ENCODE assay signal across 8 mouse cellular contexts in genomic region chr14:30626756-30627742, GRCm38 (mm10). TPM values are rescaled to one million over a fixed set of nuclear protein-coding genes. Genes with fewer than 3 reads are reported as not detected.
DNase-seq lines count a peak whose midpoint lies in the region; ATAC-seq and TF ChIP-seq lines count a peak whose summit lies in the region.

No protein-coding gene starts in this region.

- no peak for ATAC-seq in heart, embryonic 11.5 days (replicated peaks; ENCODE audit: insufficient number of reproducible peaks, low FRiP score, low TSS enrichment)
- 0 out of 2 replicates have a peak, but pooled peaks have one; percentile 6 for ATAC-seq in hindbrain, embryonic 12.5 days (ENCODE audit: low FRiP score)
- no peak for ATAC-seq in midbrain, embryonic 13.5 days

- peaks cover 22% of the 10 kb centered on the region for H3K79me2 ChIP-seq in MEL (ENCODE audit: control insufficient read depth, insufficient read depth, low read length, poor library complexity)

- H3K4me2 ChIP-seq in heart, embryonic 11.5 days, result peak overlapping the region; percentile 87
- peak overlapping the region; percentile 65 for H3K4me2 ChIP-seq in hindbrain, embryonic 12.5 days (replicated peaks)
- H3K4me2 ChIP-seq in midbrain, embryonic 13.5 days (replicated peaks), result peak overlapping the region; percentile 68

- intact Hi-C loops in heart, postnatal 36 days (cut with DNase I), result no loop called here
- intact Hi-C loops in left cerebral cortex, postnatal 4 days (cut with DNase I), result no loop called here

- peak overlapping the region; percentile 76 for H3K4me3 ChIP-seq in heart, embryonic 11.5 days (ENCODE audit: low read depth, low read length)
- H3K4me3 ChIP-seq in MEL (ENCODE audit: control insufficient read depth in 1 of 2, insufficient read depth in 1 of 2, low read depth in 2 of 2, low read length in 2 of 2), result peak overlapping the region; percentile 84 to 87
- peak overlapping the region; percentile 65; the same call in 1 of the 2 replicates for H3K4me3 ChIP-seq in hindbrain, embryonic 12.5 days
- H3K4me3 ChIP-seq in midbrain, embryonic 13.5 days (replicated peaks), result peak overlapping the region; percentile 54; the same call in 1 of the 2 replicates

- H3K9me3 ChIP-seq in heart, embryonic 11.5 days (replicated peaks; ENCODE audit: control insufficient read depth, low read length), result no peaks in the 10 kb centered on the region
- H3K9me3 ChIP-seq in MEL (replicated peaks; ENCODE audit: insufficient read depth, low read length), result no peaks in the 10 kb centered on the region
- no peaks in the 10 kb centered on the region for H3K9me3 ChIP-seq in hindbrain, embryonic 12.5 days (replicated peaks)
- no peaks in the 10 kb centered on the region for H3K9me3 ChIP-seq in midbrain, embryonic 13.5 days

- TF ChIP-seq EP300 in MEL (IDR thresholded peaks at IDR 0.05; ENCODE audit: low read depth in 1 of 2, low read length in 2 of 2), result peak; percentile 53 to 87

- TF ChIP-seq POLR2A in MEL (IDR thresholded peaks at IDR 0.05; ENCODE audit: control insufficient read depth in 1 of 2, insufficient read depth in 1 of 2, low read depth in 1 of 2, low read length in 2 of 2, poor library complexity in 1 of 2), result no peak

- no peaks in the 10 kb centered on the region for H3K27me3 ChIP-seq in heart, embryonic 11.5 days (ENCODE audit: control insufficient read depth, insufficient read depth, low read length)
- H3K27me3 ChIP-seq in MEL (ENCODE audit: control insufficient read depth in 1 of 2, insufficient read depth in 2 of 2, low read length in 2 of 2), result no peaks in the 10 kb centered on the region
- peaks cover 19% of the 10 kb centered on the region for H3K27me3 ChIP-seq in hindbrain, embryonic 12.5 days
- H3K27me3 ChIP-seq in midbrain, embryonic 13.5 days, result peaks cover 25% of the 10 kb centered on the region

- WGBS in heart, embryonic 11.5 days (ENCODE audit: insufficient replicate concordance), result 59% methylated on average over 11 of the region's 12 CpGs
- 52% methylated on average over 12 of the region's 12 CpGs for WGBS in hindbrain, embryonic 12.5 days
- 55% methylated on average over 12 of the region's 12 CpGs for WGBS in midbrain, embryonic 13.5 days

- peak overlapping the region; percentile 78 for H3K9ac ChIP-seq in heart, embryonic 11.5 days (ENCODE audit: low read depth, low read length)
- peak overlapping the region; percentile 76 for H3K9ac ChIP-seq in MEL (ENCODE audit: control insufficient read depth, low read depth, low read length, poor library complexity, severe bottlenecking)
- H3K9ac ChIP-seq in hindbrain, embryonic 12.5 days, result peak overlapping the region; percentile 71; the same call in 1 of the 2 replicates
- no peak overlapping the region for H3K9ac ChIP-seq in midbrain, embryonic 13.5 days (replicated peaks)

- TF ChIP-seq RAD21 in MEL (IDR thresholded peaks at IDR 0.05; ENCODE audit: low read depth, low read length), result no peak

- no peak overlapping the region for H3K27ac ChIP-seq in heart, embryonic 11.5 days (ENCODE audit: low read depth, low read length)
- H3K27ac ChIP-seq in MEL (ENCODE audit: control insufficient read depth, low read depth, low read length), result peak overlapping the region; percentile 80
- H3K27ac ChIP-seq in hindbrain, embryonic 12.5 days, result no peak overlapping the region
- H3K27ac ChIP-seq in midbrain, embryonic 13.5 days, result no peak overlapping the region

- TF ChIP-seq CTCF in MEL (IDR thresholded peaks at IDR 0.05 in 2 of 3, conservative IDR thresholded peaks at IDR 0.05 in 1 of 3; ENCODE audit: control insufficient read depth in 1 of 3, insufficient read depth in 1 of 3, low read depth in 2 of 3, low read length in 3 of 3, poor library complexity in 1 of 3, severe bottlenecking in 1 of 3), result no peak; a peak in 1 of 6 replicates

- no peak for DNase-seq in heart, postnatal 36 days
- DNase-seq in MEL (ENCODE audit: low read depth, low spot score), result peak; percentile 92
- no peak for DNase-seq in right cerebral cortex, adult 2 months (ENCODE audit: low spot score in 2 of 2)
- DNase-seq in left cerebral cortex, postnatal 4 days, result no peak
- DNase-seq in lung, adult 18-20 months, result no peak

- H3K36me3 ChIP-seq in heart, embryonic 11.5 days (ENCODE audit: control insufficient read depth, insufficient read depth, low read length), result no peaks in the 10 kb centered on the region
- H3K36me3 ChIP-seq in MEL (ENCODE audit: control insufficient read depth in 1 of 2, insufficient read depth in 2 of 2, low read length in 2 of 2), result peaks cover 0 to 23% of the 10 kb centered on the region in 2 experiments; a peak in 2 of 4 replicates
- no peaks in the 10 kb centered on the region for H3K36me3 ChIP-seq in hindbrain, embryonic 12.5 days
- H3K36me3 ChIP-seq in midbrain, embryonic 13.5 days, result no peaks in the 10 kb centered on the region

- H3K4me1 ChIP-seq in heart, embryonic 11.5 days (ENCODE audit: control insufficient read depth, insufficient read depth, low read length), result peaks cover 17% of the 10 kb centered on the region
- H3K4me1 ChIP-seq in MEL (ENCODE audit: control insufficient read depth in 1 of 2, insufficient read depth in 2 of 2, low read length in 2 of 2), result peaks cover 19 to 42% of the 10 kb centered on the region in 2 experiments
- peaks cover 25% of the 10 kb centered on the region for H3K4me1 ChIP-seq in hindbrain, embryonic 12.5 days
- peaks cover 23% of the 10 kb centered on the region for H3K4me1 ChIP-seq in midbrain, embryonic 13.5 days (replicated peaks)

TF ChIP-seq in MEL, 35 proteins besides CTCF, POLR2A, EP300 and RAD21 (continues in another document):
- peak; percentile 19; the same call in 1 of the 2 replicates for TF ChIP-seq JUND (IDR thresholded peaks at IDR 0.05; ENCODE audit: low read depth, low read length)
- 0 out of 2 replicates have a peak, but pooled peaks have one; percentile 3 for TF ChIP-seq MAX (IDR thresholded peaks at IDR 0.05; ENCODE audit: low read length)
- TF ChIP-seq MEF2A (IDR thresholded peaks at IDR 0.05; ENCODE audit: extremely low read depth, insufficient replicate concordance, low read depth, low read length, poor library complexity, severe bottlenecking), result no peak
- TF ChIP-seq POLR2AphosphoS2 (IDR thresholded peaks at IDR 0.05; ENCODE audit: low read length), result no peak
- 0 out of 2 replicates have a peak, but pooled peaks have one; percentile 14 for TF ChIP-seq MXI1 (IDR thresholded peaks at IDR 0.05; ENCODE audit: low read depth, low read length)
- peak; percentile 46; the same call in 1 of the 2 replicates for TF ChIP-seq MYC (IDR thresholded peaks at IDR 0.05; ENCODE audit: low read depth, low read length)
- peak; percentile 90 for TF ChIP-seq ZNF384 (IDR thresholded peaks at IDR 0.05; ENCODE audit: low read depth, low read length)
- peak; percentile 73; the same call in 1 of the 2 replicates for TF ChIP-seq MAFK (IDR thresholded peaks at IDR 0.05; ENCODE audit: borderline replicate concordance, low read depth, low read length)
- peak; percentile 97 for TF ChIP-seq TBP (IDR thresholded peaks at IDR 0.05; ENCODE audit: low read depth, low read length)
- peak; percentile 73 for TF ChIP-seq MAZ (IDR thresholded peaks at IDR 0.05; ENCODE audit: low read depth, low read length)
- no peak for TF ChIP-seq TAL1 (IDR thresholded peaks at IDR 0.05; ENCODE audit: low read length)
- TF ChIP-seq POLR2AphosphoS5 (IDR thresholded peaks at IDR 0.05; ENCODE audit: borderline replicate concordance, low read depth, low read length), result no peak
- peak; percentile 35; the same call in 1 of the 2 replicates for TF ChIP-seq ETS1 (IDR thresholded peaks at IDR 0.05; ENCODE audit: low read depth, low read length)
- TF ChIP-seq SMC3 (IDR thresholded peaks at IDR 0.05; ENCODE audit: low read depth, low read length), result no peak
- 0 out of 2 replicates have a peak, but pooled peaks have one; percentile 17 for TF ChIP-seq CHD1 (IDR thresholded peaks at IDR 0.05; ENCODE audit: low read depth, low read length)
- TF ChIP-seq USF1 (IDR thresholded peaks at IDR 0.05; ENCODE audit: low read depth, low read length), result no peak
- no peak; the same call in 1 of the 2 replicates for TF ChIP-seq ZKSCAN1 (IDR thresholded peaks at IDR 0.05; ENCODE audit: low read depth, low read length)
- TF ChIP-seq CHD2 (IDR thresholded peaks at IDR 0.05; ENCODE audit: low read length), result no peak
- TF ChIP-seq E2F4 (IDR thresholded peaks at IDR 0.05; ENCODE audit: borderline replicate concordance, low read depth, low read length), result no peak
- no peak for TF ChIP-seq TCF12 (IDR thresholded peaks at IDR 0.05; ENCODE audit: low read depth, low read length)
- peak; percentile 61 for TF ChIP-seq SIN3A (IDR thresholded peaks at IDR 0.05; ENCODE audit: low read length)
- no peak for TF ChIP-seq ZMIZ1 (IDR thresholded peaks at IDR 0.05; ENCODE audit: low read depth, low read length)
- TF ChIP-seq BHLHE40 (IDR thresholded peaks at IDR 0.05; ENCODE audit: borderline replicate concordance, low read depth, low read length), result no peak
- peak; percentile 72 for TF ChIP-seq RCOR1 (IDR thresholded peaks at IDR 0.05; ENCODE audit: low read depth, low read length)
- no peak for TF ChIP-seq ZC3H11A (IDR thresholded peaks at IDR 0.05; ENCODE audit: low read depth, low read length)
- TF ChIP-seq MYB (IDR thresholded peaks at IDR 0.05; ENCODE audit: low read depth, low read length), result no peak

RNA-seq across cellular contexts. Expression of gene Prkcd, which starts 1.0 kb away (rescaled TPM):
- polyA plus RNA-seq in heart, embryonic 11.5 days (2014; fragmentation: Nextera tagmentation; extraction: Ambion mirVana), result 25.5 and 28.1 TPM in 2 replicates
- total RNA-seq in heart, postnatal 36 days (2021), result 10 to 100 TPM; 10.5 to 14.3 TPM
- 33.9 and 37.4 TPM in 2 replicates for total RNA-seq in MEL (2012; rRNA removed)
- 10 to 100 TPM in 1 of 2 experiments, not detected in 1; 72.7 TPM for polyA plus RNA-seq in MEL (2012; ENCODE audit: insufficient read depth in 1 of 2, insufficient read length in 2 of 2, low read depth in 1 of 2, low replicate concordance in 2 of 2, missing spikeins in 1 of 2)
- 42.3 and 44.2 TPM in 2 replicates for polyA plus RNA-seq in hindbrain, embryonic 12.5 days (2016; fragmentation: Nextera tagmentation; extraction: Ambion mirVana)
- polyA plus RNA-seq in midbrain, embryonic 13.5 days (2015; fragmentation: Nextera tagmentation; extraction: Ambion mirVana), result 14.5 and 17.4 TPM in 2 replicates
- total RNA-seq in left cerebral cortex, postnatal 4 days (2021), result 10 to 100 TPM; 39.5 to 41.4 TPM

RNA-seq across cellular contexts. Expression of gene Rft1, which starts 27.1 kb away (rescaled TPM):
- 10.3 and 12.3 TPM in 2 replicates for polyA plus RNA-seq in heart, embryonic 11.5 days (2014; fragmentation: Nextera tagmentation; extraction: Ambion mirVana)
- total RNA-seq in heart, postnatal 36 days (2021), result 1 to 10 TPM; 6.8 to 7.4 TPM
- 8.0 and 9.1 TPM in 2 replicates for total RNA-seq in MEL (2012; rRNA removed)
- polyA plus RNA-seq in MEL (2012; ENCODE audit: insufficient read depth in 1 of 2, insufficient read length in 2 of 2, low read depth in 1 of 2, low replicate concordance in 2 of 2, missing spikeins in 1 of 2), result 10 to 100 TPM in 1 of 2 experiments, not detected in 1; 11.3 TPM
- 13.1 and 13.7 TPM in 2 replicates for polyA plus RNA-seq in hindbrain, embryonic 12.5 days (2016; fragmentation: Nextera tagmentation; extraction: Ambion mirVana)
- polyA plus RNA-seq in midbrain, embryonic 13.5 days (2015; fragmentation: Nextera tagmentation; extraction: Ambion mirVana), result 10.8 and 10.9 TPM in 2 replicates
- 10 to 100 TPM in 1 of 2 experiments, 1 to 10 TPM in 1; 8.3 to 11.9 TPM for total RNA-seq in left cerebral cortex, postnatal 4 days (2021)
